Mouse (Mus musculus): ENCODE results near the gene Setd3.

Gene Setd3

GRCm38 (mm10) chr12:108070685-108071662, 108.1 kb downstream of the Setd3 start:
- DNase-seq (ENCODE audit: low read depth), result no peak

GRCm38 (mm10) chr12:108069504-108069903, 109.6 kb downstream of the Setd3 start:
- DNase-seq (ENCODE audit: low read depth), result no peak

GRCm38 (mm10) chr12:108067811-108068375, 111.2 kb downstream of the Setd3 start:
- DNase-seq (ENCODE audit: low read depth), result no peak

- no peak for DNase-seq (ENCODE audit: low read depth)
Observed at GRCm38 (mm10) chr12:108067231-108067630, 111.9 kb downstream of the Setd3 start.

GRCm38 (mm10) chr12:108064396-108064998, 114.6 kb downstream of the Setd3 start:
- no peak for DNase-seq (ENCODE audit: low read depth)

- DNase-seq (ENCODE audit: low read depth), result no peak
Observed at GRCm38 (mm10) chr12:108063986-108064385, 115.1 kb downstream of the Setd3 start.

- no peak for DNase-seq (ENCODE audit: low read depth)
Observed at GRCm38 (mm10) chr12:108062137-108062536, 117.0 kb downstream of the Setd3 start.

- no peak for DNase-seq (ENCODE audit: low read depth)
Observed at GRCm38 (mm10) chr12:108061661-108062060, 117.5 kb downstream of the Setd3 start.
